Mouse (Mus musculus): Measurements from ENCODE around the gene Upk2. TPM values are rescaled to one million over a fixed set of nuclear protein-coding genes. Genes with fewer than 3 reads are reported as not detected.

Gene Upk2
- polyA plus RNA-seq, 1 experiment from 2014 or later = 0.29 TPM

DNA sequence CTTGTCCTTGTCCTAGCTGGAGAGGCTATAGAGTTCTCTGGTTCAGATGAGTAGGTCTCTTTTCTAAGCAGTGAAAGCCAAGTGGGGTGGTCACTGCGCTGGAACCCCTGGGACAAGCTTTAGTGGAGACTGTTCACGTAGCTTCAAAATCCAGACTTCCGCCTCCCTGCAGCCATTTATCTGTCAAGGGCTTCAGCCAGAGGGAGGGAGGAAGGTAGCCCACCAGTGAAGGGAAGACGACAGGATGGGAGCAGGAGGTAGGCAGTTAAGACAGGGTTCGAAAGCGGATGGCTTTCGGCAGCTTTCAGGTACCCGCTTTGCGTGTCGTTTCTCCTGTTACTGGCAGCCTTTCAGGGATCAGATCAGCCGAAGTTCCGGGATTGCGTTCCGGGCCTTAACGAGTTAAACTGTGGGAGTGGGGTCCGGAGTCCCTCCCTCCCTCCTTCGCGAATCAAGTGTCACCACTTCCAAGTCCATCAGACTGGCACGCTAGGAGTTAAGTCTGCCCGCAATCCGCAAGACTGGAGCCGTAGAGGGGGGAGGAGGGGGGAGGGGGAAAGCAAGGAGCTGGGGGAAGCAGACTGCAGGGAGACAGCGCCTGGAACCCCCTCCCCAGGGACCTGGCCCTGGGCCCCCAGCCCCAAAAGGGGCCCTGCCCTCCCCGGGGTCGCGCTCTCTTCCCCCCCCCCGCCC lies 23.6 kb upstream of the Upk2 start:
- peak; percentile 62 for ATAC-seq (ENCODE audit: low FRiP score)
- H3K4me1 ChIP-seq = peaks cover 33% of the 10 kb centered on the region
- H3K36me3 ChIP-seq (replicated peaks) = no peaks in the 10 kb centered on the region
- H3K27me3 ChIP-seq = peaks cover 4% of the 10 kb centered on the region; the same call in 1 of the 2 replicates
- H3K4me3 ChIP-seq (replicated peaks) = peak overlapping the region; percentile 74
- no peaks in the 10 kb centered on the region for H3K9me3 ChIP-seq
- under 1% methylated on average over 20 of the region's 27 CpGs for WGBS
- H3K4me2 ChIP-seq = peak overlapping the region; percentile 98
- peak overlapping the region; percentile 99 for H3K27ac ChIP-seq
- peak overlapping the region; percentile 86 for H3K9ac ChIP-seq

GRCm38 (mm10) chr9:44477339-44478228 lies 22.8 kb upstream of the Upk2 start:
- peak overlapping the region; percentile 86 for H3K9ac ChIP-seq
- WGBS = 6% methylated on average over 24 of the region's 24 CpGs

DNA sequence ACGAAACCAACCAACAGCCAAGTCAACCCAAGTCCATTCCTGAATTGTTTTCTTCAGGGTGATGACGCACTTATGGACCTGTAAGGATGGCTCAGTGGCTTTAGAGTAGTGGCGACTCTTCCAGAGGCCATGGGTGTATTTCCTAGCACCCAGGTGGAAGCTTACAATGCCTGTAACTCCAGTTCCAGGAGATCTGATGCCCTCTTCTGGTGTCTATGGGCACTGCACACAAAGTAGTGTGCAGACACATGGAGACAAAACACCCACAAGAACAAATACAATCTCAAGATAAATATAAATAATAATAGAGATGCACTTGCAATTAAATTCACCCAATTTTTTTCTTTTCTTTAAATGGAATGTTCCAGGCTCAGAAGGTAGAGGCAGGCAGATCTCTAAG lies 21.2 kb upstream of the Upk2 start:
- Histone ChIP-seq H3K9ac (no peak overlapping the region), H3K36me3 (replicated peaks) (no peaks in the 10 kb centered on the region), H3K27me3 (no peaks in the 10 kb centered on the region), H3K27ac (no peak overlapping the region), H3K4me1 (peaks cover 23% of the 10 kb centered on the region), H3K4me3 (replicated peaks) (no peak overlapping the region), H3K4me2 (no peak overlapping the region), H3K9me3 (no peaks in the 10 kb centered on the region)
- no peak for ATAC-seq (ENCODE audit: low FRiP score)
- 91% methylated on average over 3 of the region's 3 CpGs for WGBS

More at GRCm38 (mm10) chr9:44477339-44478228, 22.8 kb upstream of the Upk2 start:
- peaks cover 33% of the 10 kb centered on the region for H3K4me1 ChIP-seq
- peak overlapping the region; percentile 74 for H3K4me3 ChIP-seq (replicated peaks)
- peak overlapping the region; percentile 98 for H3K4me2 ChIP-seq
- H3K27ac ChIP-seq = peak overlapping the region; percentile 99
- no peaks in the 10 kb centered on the region for H3K36me3 ChIP-seq (replicated peaks)
- H3K27me3 ChIP-seq = peaks cover 4% of the 10 kb centered on the region; the same call in 1 of the 2 replicates
- ATAC-seq (ENCODE audit: low FRiP score) = no peak
- H3K9me3 ChIP-seq = no peaks in the 10 kb centered on the region

- peaks cover 13% of the 10 kb centered on the region for H3K4me1 ChIP-seq
- H3K27ac ChIP-seq = no peak overlapping the region
- H3K36me3 ChIP-seq (replicated peaks) = no peaks in the 10 kb centered on the region
- no peaks in the 10 kb centered on the region for H3K27me3 ChIP-seq
- 50% methylated on average over 1 of the region's 1 CpGs for WGBS
- no peak overlapping the region for H3K9ac ChIP-seq
- no peak overlapping the region for H3K4me3 ChIP-seq (replicated peaks)
- no peak overlapping the region for H3K4me2 ChIP-seq
- no peak for ATAC-seq (ENCODE audit: low FRiP score)
- no peaks in the 10 kb centered on the region for H3K9me3 ChIP-seq
Observed at GRCm38 (mm10) chr9:44474327-44474726, 19.6 kb upstream of the Upk2 start.

DNA sequence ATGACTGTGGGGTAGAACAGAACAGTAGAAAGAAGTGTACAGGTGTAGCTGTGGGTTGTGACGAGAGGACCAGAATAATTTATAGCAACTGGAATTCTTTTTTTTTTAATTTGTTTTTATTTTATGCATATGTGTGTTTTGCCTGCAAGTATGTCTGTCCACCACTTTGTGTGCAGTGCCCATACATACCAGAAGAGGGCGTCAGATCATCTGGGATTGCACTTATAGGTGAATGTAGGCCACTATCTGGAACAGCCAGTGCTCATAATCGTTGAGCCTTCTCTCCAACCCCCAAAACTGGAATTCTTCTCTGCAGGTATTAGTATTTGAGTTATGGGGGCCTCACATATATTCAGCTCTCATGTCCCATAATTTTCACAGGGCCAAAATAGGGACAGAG lies 18.4 kb upstream of the Upk2 start:
- Histone ChIP-seq H3K9ac (no peak overlapping the region), H3K36me3 (replicated peaks) (no peaks in the 10 kb centered on the region), H3K4me2 (no peak overlapping the region), H3K4me1 (peaks cover 21% of the 10 kb centered on the region), H3K4me3 (replicated peaks) (no peak overlapping the region), H3K27me3 (no peaks in the 10 kb centered on the region), H3K27ac (no peak overlapping the region), H3K9me3 (no peaks in the 10 kb centered on the region)
- no peak for ATAC-seq (ENCODE audit: low FRiP score)
- WGBS = 64% methylated on average over 3 of the region's 3 CpGs

- WGBS = 59% methylated on average over 2 of the region's 2 CpGs
- Histone ChIP-seq H3K36me3 (replicated peaks) (no peaks in the 10 kb centered on the region), H3K27ac (no peak overlapping the region), H3K4me2 (no peak overlapping the region), H3K4me3 (replicated peaks) (no peak overlapping the region), H3K9me3 (no peaks in the 10 kb centered on the region), H3K27me3 (no peaks in the 10 kb centered on the region), H3K9ac (peak overlapping the region; percentile 8; the same call in 1 of the 2 replicates), H3K4me1 (peaks cover 11% of the 10 kb centered on the region; the same call in 1 of the 2 replicates)
- ATAC-seq (ENCODE audit: low FRiP score) = no peak
Observed at GRCm38 (mm10) chr9:44468800-44469199, 14.0 kb upstream of the Upk2 start.

DNA sequence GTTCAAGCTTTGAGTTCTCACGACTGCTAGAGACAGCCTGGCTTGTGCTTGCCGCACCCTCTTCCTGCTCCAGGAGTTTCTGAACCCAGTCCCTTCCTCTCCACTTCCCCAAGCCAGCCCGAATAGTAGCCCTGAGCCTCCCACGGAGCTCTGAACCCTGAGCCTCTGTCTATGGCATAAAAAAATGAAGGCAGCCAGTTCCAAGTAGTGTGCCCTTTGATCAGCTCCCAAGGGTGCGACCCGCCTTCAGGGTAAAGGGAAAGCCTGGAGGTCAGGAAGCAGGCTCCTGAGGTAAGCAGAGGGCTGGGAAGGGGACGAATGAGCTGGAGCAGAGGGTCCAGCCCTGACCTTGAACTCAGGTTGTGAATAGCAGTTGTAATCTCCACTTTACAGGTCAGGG lies 13.4 kb upstream of the Upk2 start:
- Histone ChIP-seq H3K4me2 (no peak overlapping the region), H3K36me3 (replicated peaks) (no peaks in the 10 kb centered on the region), H3K4me1 (peaks cover 11% of the 10 kb centered on the region; the same call in 1 of the 2 replicates), H3K27me3 (no peaks in the 10 kb centered on the region), H3K27ac (no peak overlapping the region), H3K9ac (no peak overlapping the region; the same call in 1 of the 2 replicates), H3K9me3 (no peaks in the 10 kb centered on the region), H3K4me3 (replicated peaks) (no peak overlapping the region)
- no peak for ATAC-seq (ENCODE audit: low FRiP score)
- 68% methylated on average over 7 of the region's 7 CpGs for WGBS

DNA sequence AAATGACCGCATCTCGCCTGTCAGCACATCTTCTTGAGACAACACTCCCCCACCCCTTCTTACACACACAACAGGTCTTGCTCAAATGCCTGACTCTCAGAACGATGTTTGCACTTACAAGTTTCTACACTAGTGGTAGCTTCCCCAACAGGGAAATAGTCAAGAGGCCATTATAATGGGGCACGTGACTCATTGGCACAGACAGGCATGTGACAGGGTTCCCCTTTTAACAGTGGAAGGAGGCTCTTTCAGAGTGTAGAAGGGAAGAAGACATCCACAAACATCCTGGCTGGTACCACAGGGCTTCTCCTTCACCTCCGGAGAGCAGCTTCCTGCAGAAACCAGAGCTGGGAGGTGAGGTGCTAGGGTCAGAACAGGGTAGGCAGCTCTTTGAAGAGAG lies 7.2 kb upstream of the Upk2 start:
- no peaks in the 10 kb centered on the region for H3K9me3 ChIP-seq
- no peaks in the 10 kb centered on the region for H3K27me3 ChIP-seq
- H3K4me3 ChIP-seq (replicated peaks) = no peak overlapping the region
- no peaks in the 10 kb centered on the region for H3K36me3 ChIP-seq (replicated peaks)
- no peak overlapping the region for H3K27ac ChIP-seq
- H3K9ac ChIP-seq = no peak overlapping the region
- ATAC-seq (ENCODE audit: low FRiP score) = no peak
- no peak overlapping the region for H3K4me2 ChIP-seq
- peaks cover 14% of the 10 kb centered on the region for H3K4me1 ChIP-seq
- WGBS = 90% methylated on average over 5 of the region's 5 CpGs

- peak overlapping the region; percentile 94 for H3K27ac ChIP-seq
- H3K4me1 ChIP-seq = peaks cover 39% of the 10 kb centered on the region
- peaks cover 26% of the 10 kb centered on the region; the same call in 1 of the 2 replicates for H3K27me3 ChIP-seq
- 0 out of 2 replicates have a peak overlapping the region, but pooled peaks have one; percentile 4 for H3K4me3 ChIP-seq (replicated peaks)
- 1% methylated on average over 11 of the region's 11 CpGs for WGBS
- no peaks in the 10 kb centered on the region for H3K9me3 ChIP-seq
- H3K36me3 ChIP-seq (replicated peaks) = no peaks in the 10 kb centered on the region
- H3K9ac ChIP-seq = peak overlapping the region; percentile 44; the same call in 1 of the 2 replicates
- peak overlapping the region; percentile 40 for H3K4me2 ChIP-seq
- peak; percentile 97 for ATAC-seq (ENCODE audit: low FRiP score)
Observed at GRCm38 (mm10) chr9:44457035-44457742, 2.4 kb upstream of the Upk2 start.

GRCm38 (mm10) chr9:44454132-44454890 lies 465 bp downstream of the Upk2 start:
- ATAC-seq (ENCODE audit: low FRiP score) = peak; percentile 69
- no peaks in the 10 kb centered on the region for H3K36me3 ChIP-seq (replicated peaks)
- no peaks in the 10 kb centered on the region for H3K9me3 ChIP-seq
- H3K27me3 ChIP-seq = peaks cover 27% of the 10 kb centered on the region; the same call in 1 of the 2 replicates
- peak overlapping the region; percentile 20; the same call in 1 of the 2 replicates for H3K27ac ChIP-seq
- H3K4me3 ChIP-seq (replicated peaks) = no peak overlapping the region
- no peak overlapping the region for H3K4me2 ChIP-seq
- H3K4me1 ChIP-seq = peaks cover 39% of the 10 kb centered on the region
- 8% methylated on average over 14 of the region's 14 CpGs for WGBS
- peak overlapping the region; percentile 12; the same call in 1 of the 2 replicates for H3K9ac ChIP-seq

DNA sequence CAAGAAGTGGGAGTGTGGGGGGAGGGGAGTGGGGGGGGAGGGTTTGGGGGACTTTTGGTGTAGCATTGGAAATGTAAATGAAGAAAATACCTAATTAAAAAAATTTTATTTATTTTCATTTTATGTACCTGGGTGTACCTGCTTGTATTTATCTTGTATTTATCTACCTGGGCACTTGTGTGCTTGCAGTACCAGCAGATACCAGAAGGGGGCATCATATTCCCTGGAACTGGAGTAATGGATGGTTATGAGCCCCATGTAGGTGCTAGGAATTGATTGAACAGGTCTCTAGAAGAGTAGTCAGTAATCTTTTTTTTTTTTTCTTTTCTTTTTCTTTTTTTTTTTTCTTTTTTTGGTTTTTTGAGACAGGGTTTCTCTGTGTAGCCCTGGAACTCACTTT lies 4.4 kb downstream of the Upk2 start:
- Histone ChIP-seq H3K4me1 (peaks cover 10% of the 10 kb centered on the region), H3K36me3 (replicated peaks) (no peaks in the 10 kb centered on the region), H3K4me3 (replicated peaks) (no peak overlapping the region), H3K9me3 (no peaks in the 10 kb centered on the region), H3K9ac (no peak overlapping the region), H3K27me3 (peaks cover 27% of the 10 kb centered on the region; the same call in 1 of the 2 replicates), H3K4me2 (no peak overlapping the region), H3K27ac (no peak overlapping the region)
- no peak for ATAC-seq (ENCODE audit: low FRiP score)

Data from forebrain, embryonic 12.5 days (tissue).